Mouse (Mus musculus) natural killer cell, adult 2 months (primary cell): ENCODE measurements around the gene Pip4k2b.
"Not testable (repeated sequence)": the region's sequence is repeated elsewhere in the genome, so short reads cannot be mapped to it uniquely, and the experiment has no call there.

ENCODE experiments used
- DNase-seq, 2 experiments: peaks; one replicate each; pipeline ENCODE4 v3.0.0; 2022; ENCODE audit warnings: low spot score in 2 of 2

Gene Pip4k2b

DNA sequence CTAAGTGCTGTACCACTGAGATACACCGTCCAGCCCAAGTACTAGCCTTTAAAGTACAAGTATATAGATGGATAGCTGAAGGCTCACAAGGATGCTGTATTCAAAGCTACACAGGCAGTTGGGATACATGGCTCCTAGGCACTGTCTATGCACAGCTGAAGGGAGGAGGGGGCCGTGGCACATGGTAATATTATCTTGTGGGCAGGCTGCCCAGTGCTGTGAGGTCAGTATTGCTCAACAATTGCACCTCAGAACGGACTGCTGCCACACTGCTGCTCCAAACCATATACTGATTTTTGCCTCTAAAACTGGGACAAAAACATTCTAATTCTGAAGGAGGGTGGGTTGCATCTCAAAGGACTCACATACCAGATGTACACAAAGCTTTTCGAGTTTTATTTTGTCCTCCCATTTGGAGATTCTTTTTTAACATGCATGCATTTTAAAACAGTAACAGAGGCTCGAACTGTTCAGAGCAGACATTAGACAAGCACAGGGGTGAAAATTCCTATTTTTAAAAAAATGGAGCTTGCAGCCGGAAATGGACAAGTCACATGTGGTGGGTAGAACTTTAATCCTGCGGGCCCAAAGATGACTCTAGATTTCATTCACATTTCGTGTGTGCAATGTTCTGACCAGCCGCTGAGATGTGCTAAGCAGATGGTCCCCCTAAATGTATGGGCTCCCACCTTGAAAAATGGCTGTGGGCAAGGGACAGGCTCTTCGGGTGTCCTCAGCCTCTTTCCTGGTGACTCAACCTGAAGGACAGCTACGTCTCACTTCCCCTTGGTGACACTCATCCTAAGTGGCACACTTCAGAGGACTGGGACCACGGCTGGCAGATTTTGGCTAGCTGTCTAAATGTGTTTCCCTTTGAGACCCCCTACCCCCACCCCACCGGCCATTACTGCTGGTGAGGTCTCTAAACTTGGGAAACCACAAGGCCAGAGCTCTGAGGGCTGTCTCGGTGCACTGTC is 29.4 kb downstream of the Pip4k2b start:
- DNase-seq: no peak

- no peak for DNase-seq
These were observed 30.1 kb downstream of the Pip4k2b start for GRCm38 (mm10) chr11:97714356-97714755.

DNA sequence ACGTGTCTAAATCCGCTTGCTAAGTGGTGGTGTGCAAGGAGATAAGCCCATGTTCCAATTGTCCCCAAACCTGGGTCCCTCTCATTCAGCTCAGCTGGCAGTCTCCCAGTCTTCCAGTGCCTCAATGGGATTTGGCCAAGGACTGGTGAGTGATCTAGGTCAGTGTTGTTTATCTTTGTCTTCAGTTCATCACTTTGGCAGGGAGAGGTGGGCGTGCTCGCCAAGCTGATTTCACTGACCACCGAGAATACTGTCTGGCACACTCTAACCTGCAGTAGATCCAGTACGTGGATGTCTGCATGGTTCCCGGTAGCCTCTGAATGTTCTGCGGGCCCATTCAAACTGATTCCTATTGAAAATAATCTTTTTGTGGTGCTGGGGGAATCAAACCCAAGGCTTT is 30.6 kb downstream of the Pip4k2b start:
- DNase-seq: no peak

GRCm38 (mm10) chr11:97712286-97712685 is 32.2 kb downstream of the Pip4k2b start:
- DNase-seq: no peak

DNA sequence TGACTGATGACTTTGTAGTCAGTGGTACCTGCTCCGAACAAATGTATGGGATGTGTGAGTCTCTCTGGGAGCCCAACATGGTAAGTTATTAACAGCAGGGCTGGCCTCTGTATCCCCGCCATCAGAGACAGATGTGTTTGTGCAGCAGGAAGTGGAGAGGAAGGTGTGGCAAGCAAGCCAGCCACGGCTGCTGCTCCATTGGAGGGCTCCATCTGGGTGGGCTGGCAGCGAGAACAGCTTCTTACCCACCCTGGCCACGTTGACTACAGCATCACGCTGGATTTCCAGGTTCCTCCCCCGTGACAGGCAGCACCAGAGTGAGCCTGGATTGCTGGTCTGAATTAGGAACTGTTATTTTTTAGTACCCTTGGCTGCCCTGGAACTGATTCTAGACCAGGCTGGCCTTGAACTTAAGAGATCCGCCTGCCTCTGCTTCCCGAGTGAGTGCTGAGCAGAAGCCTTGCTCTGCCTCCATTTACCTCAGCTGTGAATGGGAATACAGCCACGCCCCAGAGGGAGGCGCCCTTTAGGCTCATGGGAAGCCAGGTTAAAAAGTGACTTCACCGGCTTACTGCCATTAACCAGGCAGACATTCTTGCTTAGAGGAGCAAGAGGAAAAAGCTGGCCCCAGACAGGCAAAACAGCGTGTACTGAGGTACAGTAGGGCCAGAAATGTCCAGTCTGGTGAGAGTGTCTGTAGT is 33.2 kb downstream of the Pip4k2b start:
- peak; percentile 33 to 54 for DNase-seq

DNA sequence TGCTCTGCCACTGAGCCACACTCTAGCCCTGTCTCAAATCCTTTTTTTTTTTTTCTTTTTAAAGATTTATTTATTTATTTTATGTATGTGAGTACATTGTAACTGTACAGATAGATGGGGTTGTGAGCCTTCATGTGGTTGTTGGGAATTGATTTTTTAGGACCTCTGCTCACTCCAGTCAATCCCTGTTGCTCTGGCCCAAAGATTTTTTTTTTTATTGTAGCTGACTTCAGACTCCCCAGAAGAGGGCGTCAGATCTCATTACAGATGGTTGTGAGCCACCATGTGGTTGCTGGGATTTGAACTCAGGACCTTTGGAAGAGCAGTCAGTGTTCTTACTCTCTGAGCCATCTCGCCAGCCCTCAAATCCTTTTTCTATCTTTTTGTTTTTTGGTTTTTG is 34.4 kb downstream of the Pip4k2b start:
- not testable (repeated sequence) for DNase-seq

- DNase-seq: peak; percentile 98 to 99
These were observed 41.3 kb downstream of the Pip4k2b start, which contains the start of gene Psmb3 for GRCm38 (mm10) chr11:97703039-97703826. Psmb3 (plus strand) TSS chr11:97703399.

GRCm38 (mm10) chr11:97702393-97702745 is 42.1 kb downstream of the Pip4k2b start:
- peak; percentile 92 for DNase-seq

DNA sequence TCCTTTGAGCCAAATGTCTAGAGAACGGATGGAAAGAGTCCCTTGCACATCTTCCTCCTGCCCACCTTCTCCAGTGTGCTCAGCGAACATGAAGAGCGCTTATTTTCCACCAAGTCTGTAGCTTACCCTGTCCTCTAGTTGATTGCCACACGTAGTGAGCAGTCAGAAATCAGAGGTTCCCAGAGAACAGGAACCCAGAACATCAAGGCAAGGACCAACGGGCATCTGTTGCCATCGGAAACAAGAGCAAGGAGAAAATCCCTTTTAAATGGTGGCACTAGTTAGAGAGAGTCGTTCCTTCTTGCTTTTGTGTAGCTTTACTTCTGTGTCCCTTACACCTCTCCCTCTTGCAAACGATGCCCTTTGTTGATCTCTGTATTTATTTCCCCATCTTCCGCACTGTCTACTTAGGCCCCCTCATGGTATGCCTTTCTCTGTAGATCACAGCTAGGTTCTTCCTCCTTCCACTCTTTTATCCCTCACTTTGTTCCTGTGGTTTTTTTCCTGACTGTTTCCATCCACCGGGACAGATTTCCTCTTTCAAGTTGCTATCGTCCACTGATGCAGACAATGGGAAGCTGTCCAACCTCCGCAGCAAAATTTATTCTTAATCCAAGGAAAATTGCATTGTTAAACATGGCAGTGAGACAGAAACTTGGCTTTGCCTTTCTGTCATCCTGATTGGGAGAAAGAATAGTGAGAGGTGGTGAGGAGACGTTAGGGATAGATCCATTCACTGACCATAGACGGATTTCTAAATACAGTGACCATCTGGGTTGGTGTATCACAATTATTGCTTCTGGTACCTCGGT is 42.7 kb downstream of the Pip4k2b start:
- DNase-seq: no peak

- no peak for DNase-seq
These were observed 43.5 kb downstream of the Pip4k2b start for GRCm38 (mm10) chr11:97700746-97701580.

DNA sequence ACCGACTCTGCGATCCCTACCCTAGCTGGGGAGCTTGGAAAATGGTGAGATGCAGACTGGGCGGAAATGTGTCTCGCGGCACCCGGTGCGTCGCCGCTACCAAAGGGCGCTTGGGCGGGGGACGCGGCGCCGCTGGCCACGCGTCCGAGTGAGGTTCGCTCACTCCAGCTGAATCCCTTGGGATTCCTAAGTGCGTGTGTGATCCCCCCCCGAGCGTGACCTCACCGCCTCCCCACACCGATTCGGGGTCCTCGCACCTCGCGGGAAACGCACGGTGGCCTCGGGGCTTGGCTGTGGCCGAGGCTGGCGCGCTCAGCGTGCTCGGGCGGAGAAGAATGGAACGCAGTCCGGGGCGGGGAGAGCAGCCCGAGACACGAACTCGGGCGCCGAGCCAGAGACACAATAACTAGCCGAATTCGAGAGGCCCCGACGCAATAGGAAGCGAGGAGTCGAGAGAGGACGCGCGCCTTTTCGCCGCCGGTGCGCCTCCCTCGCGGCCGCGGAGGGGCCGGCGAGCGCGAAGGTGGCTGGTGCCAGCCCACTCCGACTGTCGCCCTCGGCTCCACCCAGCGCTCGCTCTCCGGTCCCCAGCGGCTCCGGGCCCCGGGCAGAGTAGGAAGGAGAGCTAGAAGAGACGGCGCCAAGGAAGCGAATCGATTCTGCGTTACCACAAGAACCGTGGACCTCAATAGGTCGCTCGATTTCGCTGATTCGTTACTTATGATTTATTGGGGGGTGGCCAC is 44.3 kb downstream of the Pip4k2b start, which contains the start of gene Pcgf2:
TSS of gene Pcgf2 (minus strand) at position 495 of the 743 bp plus-strand sequence.
- peak; percentile 48 to 59 for DNase-seq

GRCm38 (mm10) chr11:97699626-97700002 is 44.9 kb downstream of the Pip4k2b start:
- DNase-seq: no peak

- DNase-seq: peak in 1 of 2 experiments; percentile 37
These were observed 45.5 kb downstream of the Pip4k2b start for GRCm38 (mm10) chr11:97698741-97699611.

DNA sequence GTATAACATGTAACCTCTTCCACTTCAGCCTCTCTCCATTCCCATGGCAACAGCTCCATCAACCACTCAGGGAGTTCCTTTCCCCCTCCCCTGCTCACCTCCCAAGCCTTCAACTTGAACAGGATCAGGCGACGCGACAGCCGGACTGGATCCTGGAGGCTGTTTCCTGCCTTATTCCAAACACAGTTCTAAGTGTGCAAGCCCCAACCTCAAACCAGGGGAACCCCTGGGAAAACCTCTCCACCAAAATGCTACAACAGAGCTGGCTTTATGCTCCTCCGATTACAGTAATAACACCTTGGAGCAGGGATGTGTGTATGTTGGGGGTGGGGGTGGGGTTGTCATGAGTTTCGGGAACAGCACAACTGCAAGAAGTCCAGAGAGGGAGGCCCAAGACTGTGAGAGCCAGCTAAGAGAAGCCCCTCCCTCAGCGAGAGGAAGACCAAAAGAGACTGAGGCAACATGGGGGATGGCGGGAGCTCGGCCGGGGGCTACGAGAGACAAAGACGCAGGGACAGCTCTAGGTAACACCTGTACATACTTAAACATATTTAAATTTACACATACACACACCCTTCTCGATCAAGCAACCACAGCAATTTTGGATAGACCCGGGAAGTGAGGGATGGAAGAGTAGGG is 46.5 kb downstream of the Pip4k2b start:
- DNase-seq: no peak

DNA sequence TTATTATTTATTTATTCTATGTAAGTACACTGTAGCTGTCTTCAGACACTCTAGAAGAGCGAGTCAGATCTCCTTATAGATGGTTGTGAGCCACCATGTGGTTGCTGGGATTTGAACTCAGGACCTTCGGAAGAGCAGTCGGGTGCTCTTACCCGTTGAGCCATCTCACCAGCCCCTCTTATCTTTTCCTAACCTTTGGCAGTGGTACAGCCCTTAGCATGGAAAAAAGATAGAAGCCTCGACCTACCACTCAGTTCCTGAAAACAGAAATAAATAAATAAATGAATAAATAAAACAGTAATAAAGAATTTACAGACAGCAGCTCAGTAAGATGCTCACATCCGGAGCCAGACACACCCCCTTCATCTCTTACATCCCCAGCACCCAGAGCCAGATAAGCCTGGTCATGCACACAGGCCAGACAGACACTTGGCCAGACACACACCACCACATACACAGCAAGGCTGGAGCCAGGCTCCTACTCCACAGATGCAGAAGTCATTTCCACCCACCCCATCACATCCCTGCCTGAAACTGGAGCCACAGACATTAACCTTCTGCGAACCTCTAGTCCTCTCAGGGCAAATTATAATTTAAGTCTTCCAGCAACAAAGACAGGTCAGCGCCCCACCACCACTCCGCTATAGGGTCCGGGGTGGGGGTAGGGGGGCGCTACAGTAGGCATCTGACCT is 47.2 kb downstream of the Pip4k2b start:
- DNase-seq: no peak

DNA sequence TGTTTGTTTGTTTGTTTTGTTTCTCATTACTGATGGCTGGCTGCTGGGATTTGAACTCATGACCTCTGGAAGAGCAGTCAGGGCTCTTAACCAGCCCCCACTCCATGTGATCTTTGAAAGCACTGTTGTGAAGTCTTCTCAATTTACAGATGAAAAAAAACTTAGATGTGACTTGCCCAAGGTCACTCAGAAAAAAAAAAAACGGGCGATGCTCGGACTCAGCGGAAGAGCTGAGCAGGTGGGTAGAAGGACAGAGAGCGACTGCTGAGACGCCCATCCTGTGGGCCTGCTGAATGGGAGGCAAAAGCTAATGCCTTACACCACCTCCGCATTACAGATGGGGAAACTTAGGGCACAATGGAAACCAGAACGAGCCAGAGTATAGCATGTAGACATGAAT is 47.8 kb downstream of the Pip4k2b start:
- no peak for DNase-seq

DNA sequence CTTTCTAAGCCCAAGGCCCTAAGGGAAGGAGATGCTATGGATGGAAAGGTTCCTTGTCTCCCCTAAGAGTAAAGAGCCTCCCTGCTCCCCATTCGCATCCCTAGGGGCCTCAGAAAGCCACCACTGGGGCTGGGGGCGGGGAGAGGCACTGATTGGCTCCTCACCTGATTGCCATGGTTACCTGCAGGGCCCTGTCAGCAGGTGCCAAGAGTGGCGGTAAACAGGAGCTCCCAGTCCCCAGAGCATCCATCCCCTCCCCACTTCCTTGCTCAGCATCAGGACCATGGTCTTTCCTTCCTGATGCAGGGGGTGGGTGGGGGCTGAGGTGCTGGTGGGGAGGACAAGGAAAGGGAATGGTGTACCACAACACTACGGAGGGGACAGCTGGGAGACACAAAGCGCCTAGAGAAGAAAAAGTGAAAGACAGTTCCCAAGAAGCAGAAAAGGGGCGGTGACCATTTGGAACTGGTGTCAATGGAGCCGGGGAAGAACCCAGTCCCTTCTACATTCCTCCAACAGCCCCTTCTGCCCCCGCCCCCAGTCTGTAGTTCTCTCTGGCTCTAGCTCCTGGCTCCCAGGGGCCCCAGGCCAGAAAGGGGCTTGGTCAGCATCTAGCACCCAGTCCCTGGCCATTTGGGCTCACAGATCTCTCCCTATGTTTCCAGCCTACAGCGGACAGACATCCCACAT is 48.6 kb downstream of the Pip4k2b start:
- DNase-seq: no peak
